Mouse (Mus musculus) gastrocnemius, adult 18-20 months (tissue): Measurements from ENCODE around the gene Dgkg. TPM values are rescaled to one million over a fixed set of nuclear protein-coding genes. Genes with fewer than 3 reads are reported as not detected.

ENCODE experiments used
- DNase-seq: peaks from one replicate; pipeline ENCODE4 v3.0.0; 2021; ENCODE audit warnings: low spot score
- total RNA-seq, 2 experiments: library from RNA; stranded (reverse); gene quantifications; 2 replicates each; pipeline ENCODE4 v1.2.3; 2021

Gene Dgkg
- total RNA-seq, 2 experiments from 2014 or later: 0.43 to 0.55 TPM

DNA sequence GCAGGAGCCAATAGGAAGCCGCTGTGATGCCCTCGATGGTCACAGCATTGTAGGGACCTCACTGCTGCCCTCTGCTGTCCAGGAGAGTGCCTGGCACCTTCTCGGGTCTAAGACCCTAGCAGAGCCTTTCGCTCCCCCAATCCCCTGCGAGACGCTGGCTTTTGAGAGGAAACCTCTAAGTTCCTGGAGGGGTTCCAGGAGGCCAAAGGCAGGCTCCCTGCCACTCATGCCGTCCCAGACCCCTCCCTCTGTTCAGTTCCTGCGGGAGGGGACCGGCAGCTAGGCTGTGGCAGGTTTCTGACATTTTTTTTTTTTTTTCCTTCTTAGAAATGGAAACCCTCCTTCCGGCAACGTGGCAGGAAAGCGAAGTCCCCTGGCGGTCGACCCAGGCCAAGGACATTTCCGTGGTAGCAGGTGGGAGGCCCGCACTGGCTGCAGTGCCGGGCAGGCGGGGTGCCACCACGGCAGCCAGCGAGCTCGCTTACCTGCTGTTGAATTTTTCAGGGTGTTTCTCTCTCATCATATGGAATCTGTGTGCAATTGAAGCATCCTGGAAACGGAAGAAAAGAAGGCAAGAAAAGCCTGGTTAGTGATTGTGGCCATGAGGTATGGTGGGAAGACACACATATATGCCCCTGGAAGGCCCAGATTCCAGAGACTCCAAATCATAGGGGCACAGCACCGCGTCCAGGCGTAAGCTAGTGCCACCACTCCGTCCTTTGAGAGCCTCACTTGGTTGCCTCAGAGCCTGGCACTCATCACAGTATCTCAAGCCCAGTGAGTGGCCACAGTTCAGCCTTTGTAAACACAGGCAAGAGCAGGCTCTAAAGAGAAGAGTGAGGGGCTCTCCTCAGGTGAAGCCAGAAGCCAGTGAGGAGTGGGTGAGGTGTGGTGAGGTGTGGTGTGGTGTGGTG lies 108.6 kb downstream of the Dgkg start:
- peak; percentile 78 for DNase-seq

DNA sequence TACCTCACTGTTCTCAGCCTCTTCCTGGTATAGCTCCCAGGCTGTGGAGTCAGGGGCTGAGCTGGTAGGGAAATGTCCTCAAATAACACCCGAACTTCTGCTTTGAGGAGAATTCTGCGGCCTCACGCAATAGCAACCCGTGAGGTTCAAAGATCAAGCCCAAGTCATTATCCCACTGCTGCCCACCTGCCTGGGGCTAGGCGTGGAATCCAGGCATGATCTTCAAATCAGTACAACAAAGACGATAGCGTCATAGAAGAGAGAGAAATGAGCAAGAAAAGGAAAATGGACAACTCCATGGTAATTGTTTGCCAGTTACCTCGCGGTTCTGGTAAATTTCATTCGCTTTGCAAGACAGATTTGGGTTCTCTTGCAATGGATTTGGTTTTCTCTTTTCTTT lies 109.3 kb downstream of the Dgkg start:
- DNase-seq: no peak

DNA sequence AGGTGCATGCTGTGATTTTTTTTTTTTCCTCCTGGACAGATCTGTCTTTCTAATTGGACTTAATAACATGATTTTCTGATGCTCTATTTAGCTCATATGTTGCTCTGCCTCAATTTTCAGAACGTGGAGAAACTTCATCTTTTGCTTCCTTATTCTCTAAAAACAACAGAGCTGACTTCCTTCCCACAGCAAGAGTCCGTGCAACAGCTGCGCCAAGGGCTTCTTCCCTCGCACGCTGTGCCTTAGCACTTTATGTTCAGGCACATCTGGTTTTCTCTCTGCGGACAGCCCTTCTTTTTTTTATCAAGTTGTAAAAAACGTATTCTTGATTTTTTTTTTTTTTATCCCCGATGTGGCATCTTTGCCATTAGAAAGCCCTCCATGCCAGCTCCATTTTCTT lies 111.2 kb downstream of the Dgkg start:
- DNase-seq: no peak

DNA sequence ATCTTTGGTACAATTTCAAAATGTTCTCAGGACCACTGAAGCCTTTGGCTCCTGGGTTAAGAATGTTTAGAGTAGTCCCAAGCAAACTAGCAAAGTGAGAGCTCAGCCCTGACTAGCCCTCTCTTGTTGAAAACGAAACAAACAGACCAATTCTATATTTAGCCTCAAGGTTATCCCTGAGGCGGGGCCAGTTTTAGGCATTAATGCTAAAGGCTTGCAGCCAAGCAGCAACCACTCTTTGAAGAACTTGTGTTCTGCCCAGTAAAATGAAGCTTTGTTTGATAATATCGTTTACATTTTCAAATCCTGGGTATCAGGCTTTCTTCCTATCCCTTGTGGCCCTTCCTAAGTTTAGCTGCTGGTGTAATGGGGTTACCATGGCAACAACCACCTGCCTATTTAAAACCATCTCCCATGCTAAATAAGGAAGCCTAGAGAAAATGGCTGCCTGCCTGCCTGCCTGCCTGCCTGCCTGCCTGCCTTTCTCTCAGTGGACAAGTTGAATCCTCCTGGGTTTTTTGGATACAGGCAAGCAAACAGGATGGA lies 111.9 kb downstream of the Dgkg start:
- DNase-seq: peak; percentile 32

DNA sequence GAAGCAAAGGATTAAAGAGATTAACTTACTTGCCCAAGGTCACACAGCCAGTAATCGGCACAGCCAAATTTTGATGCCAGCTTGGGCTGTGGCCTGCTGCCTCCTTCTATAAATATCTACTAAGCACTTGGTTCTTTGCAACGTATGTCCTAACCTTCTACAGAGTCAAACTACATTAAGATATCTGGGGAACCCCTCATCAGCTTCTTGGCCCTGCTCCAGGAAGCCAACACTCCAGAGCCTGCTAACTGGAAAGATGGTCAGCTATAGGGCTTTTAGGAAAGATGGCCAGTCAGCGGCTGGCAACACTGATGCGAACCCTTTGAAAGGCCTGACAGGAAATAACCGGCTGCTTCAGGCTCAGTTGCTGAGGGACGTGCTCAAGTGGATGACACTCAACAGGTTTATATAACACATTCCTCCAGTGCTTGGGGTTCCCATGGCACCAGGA lies 114.3 kb downstream of the Dgkg start:
- DNase-seq: peak; percentile 52

DNA sequence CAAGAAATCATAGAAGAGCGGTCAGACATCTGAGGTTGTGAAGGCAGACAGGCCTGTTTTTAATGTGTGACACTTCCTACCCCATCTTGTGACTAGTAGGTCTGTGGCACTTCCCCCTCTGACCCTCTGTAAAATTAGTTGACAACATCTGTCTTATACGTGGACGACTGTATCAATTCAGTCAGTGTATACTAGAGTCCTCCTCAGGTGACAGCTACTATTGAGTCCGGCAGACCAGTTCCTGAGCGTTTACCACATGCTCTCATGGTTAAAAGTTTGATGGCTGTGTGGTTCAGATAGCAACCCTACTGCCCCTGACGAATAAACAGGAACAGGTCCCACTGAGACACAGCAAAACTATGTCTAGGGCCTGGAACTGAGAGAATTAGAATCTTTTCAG lies 117.7 kb downstream of the Dgkg start:
- DNase-seq: no peak

- DNase-seq: no peak
Observed at GRCm38 (mm10) chr16:22536581-22537160, 120.3 kb downstream of the Dgkg start.

DNA sequence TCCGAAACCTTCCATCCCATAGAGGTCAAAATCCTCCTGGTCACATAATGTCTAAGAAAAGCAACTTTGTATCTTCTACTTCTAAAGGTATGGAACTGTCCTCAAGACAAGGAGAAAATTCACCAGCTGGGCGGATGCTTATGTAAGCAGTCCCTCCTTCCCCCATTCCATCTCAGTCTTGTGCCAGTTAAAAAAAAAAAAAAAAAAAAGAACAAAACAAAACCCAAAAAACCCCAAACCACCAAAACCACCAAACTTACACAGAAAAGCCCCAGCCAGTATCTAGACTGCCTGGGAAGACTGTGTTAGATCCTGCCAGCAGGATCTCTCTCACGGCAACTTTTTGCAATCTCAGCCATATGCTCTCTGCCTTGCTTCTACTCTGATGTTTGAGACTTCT lies 123.9 kb downstream of the Dgkg start:
- DNase-seq: no peak

DNA sequence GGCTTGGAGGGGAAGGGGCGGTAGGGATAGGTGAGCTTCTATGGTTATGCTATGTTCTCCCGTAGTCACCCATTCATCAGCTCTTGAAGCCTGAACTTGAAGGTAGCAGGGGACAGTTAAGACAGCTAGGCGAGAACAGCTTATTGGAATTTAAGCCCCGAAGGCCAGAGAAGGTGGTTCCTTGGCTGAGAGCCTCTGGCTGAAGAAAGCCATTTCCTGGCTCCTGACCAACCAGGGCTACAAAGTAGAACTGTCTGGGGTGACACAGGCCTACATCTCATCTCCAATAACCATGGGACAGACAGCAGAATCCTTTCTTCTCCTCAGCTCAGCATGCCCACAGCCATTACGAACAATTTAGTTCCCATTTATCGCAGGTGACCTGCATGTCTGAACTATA lies 125.2 kb downstream of the Dgkg start:
- DNase-seq: peak; percentile 46

- DNase-seq: no peak
Observed at GRCm38 (mm10) chr16:22531041-22531440, 126.0 kb downstream of the Dgkg start.

- DNase-seq: no peak
Observed at GRCm38 (mm10) chr16:22527499-22527939, 129.5 kb downstream of the Dgkg start.

DNA sequence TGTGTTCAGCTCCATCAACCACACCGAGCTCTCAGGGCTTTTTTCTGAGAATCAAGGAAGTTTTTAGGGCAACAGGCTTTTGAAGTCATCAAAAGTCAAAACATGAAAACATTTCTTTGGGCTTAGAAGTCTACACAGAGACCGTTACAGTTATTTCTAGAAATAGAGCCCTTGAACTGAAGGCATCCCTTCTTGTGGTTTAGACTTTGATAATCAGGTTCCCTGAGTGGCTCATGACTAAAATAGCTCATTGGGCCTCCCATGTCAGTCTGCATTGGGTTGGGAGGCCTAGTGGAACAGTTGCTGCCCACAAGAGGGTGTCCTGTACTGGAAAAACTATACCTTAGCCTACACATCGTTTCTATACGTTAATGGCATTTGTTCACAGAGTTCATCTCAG lies 130.6 kb downstream of the Dgkg start:
- no peak for DNase-seq

DNA sequence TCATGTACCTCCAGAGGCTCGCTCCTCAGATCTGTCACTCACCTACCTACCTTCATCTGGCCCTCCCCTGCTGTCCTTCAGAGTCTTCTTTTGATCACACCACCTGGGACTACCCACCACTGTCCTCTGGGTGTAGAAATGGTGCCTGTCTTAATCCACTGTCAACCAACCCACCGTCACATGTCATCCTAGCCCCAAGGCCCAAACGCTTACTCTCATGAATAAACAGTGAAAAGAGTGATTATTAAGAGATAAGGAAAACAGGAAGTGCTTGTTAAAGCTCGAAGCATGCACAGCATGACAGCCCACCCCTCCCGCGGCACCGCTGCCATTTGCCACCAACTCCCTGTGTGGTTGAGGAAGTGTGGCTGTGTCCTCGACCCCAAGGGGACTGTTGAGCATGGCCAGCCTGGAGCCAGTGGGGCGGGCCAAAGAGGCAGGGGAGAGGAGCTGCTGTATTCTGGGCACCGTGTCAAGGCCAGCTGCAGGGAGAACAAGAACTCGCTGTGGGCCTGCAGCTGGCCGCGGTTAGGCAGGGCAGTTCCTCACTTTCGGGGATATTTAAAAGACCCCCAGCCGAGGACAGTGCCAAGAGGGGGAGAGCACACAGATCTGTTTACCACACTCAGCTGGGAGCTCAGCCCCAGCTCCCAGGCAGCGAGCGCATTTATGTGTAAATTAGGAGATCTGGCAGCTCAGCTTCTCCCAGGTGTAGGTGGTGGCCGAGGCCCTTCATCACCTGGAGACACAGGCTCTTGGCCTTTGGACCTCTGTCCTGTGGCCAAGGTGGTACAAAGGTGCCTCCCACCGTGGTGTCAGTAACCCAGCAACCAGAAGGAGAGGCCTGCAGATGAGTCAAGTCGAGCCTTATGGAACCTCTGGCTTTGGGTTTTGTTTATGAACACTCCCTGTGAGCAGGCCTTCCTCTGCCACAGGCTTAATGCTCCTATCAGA lies 139.3 kb downstream of the Dgkg start:
- DNase-seq: peak; percentile 55

- no peak for DNase-seq
Observed at GRCm38 (mm10) chr16:22515476-22515875, 141.5 kb downstream of the Dgkg start.

DNA sequence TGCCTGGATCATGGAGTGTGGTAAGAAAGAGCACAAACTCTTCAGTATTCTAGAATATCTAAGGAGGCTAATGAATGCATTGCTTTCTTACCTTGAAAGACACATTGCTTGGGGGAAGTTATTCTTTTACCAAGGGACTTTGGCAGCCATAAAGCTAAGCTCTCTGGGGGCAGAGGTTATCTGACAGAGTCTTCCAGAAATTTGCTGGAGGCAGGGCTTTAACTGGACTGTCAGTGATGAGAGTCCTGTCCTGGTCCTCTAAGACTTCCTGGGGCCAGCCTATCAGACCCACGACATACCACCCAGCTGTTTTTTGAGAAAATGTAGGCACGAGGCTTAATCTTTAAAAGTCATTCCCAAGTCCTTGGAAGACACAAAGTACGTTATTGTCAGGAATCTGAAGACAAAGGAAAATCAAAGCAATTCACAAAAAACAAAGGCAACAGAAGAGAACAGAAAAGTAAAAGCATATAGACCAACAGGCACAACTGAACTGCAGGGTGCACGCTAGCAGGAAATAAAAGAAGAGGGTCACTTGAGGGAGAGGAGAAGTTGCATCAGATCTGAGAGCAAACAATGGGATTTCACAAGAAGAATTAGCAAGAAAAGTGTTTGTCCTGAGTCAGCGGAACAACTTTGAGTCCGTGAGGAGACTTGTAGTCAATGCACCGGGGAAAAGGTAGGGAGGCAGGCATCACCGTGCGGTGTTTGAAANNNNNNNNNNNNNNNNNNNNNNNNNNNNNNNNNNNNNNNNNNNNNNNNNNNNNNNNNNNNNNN lies 146.0 kb downstream of the Dgkg start:
- no peak for DNase-seq

GRCm38 (mm10) chr16:22508936-22509563 lies 148.0 kb downstream of the Dgkg start:
- DNase-seq: no peak

DNA sequence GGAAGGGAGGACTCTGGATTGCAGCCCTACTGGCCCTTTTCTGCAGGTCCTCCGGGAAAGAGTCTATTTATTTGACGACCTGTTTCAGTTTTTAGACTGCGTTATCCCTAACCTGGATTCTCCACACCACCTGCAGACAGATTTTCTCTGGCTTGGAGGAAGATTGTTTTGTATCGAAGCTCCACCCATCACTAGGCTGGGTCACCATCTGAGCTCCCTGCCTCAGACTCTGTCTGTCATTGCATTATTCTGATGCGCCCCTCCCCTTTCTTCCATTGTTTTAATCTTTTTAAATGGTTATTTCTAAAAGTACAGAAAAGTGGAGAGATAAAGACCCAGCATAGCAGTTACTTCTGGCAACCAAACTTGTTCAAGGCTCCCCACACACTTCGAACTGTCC lies 151.4 kb downstream of the Dgkg start:
- no peak for DNase-seq

DNA sequence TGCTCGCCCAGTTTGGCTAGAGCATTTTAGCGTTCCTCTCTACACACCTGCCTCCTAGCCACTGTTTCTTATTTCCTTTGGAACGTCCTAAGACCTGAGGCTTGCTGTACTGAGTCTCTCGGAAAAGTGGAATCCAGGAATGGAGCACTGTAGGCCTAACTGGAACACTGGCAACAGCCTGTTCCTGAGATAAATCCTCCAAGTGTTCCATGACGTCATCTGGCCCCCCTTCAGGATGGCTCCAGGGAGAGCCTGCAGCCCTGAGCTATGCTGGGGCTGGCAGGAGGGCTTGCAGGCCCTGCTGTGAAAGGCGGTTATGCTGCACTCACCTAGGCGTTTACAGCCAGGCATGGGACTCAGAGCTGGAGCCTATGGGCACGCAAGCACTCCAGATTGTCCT lies 152.2 kb downstream of the Dgkg start:
- DNase-seq: peak; percentile 43

- DNase-seq: no peak
Observed at GRCm38 (mm10) chr16:22504049-22504448, 153.0 kb downstream of the Dgkg start.

DNA sequence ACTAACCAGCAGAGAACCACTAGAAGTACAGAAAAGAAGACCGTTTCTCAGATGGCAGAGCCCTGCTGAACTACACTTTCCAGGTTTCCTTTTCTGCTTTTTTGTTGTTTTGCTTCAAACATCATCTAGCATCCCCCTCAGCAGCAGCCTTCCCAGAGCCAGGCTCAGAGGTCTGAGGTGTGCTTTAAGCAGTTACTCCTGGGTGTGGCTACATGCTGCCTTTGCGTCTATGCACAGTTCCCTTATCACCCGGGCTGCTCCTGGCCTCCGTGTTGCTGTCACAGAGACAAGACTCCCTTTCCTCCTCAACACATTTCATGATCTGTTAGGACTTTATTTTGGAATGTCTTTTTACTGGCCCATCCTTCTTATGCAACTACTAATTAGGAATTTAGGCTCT lies 153.6 kb downstream of the Dgkg start:
- DNase-seq: no peak
